Mouse (Mus musculus) cerebellum, adult 2 months (tissue): ENCODE measurements at regions not wholly inside any gene's neighbourhood (a gene's known extent, or its start where the extent isn't known, plus 50 kb on each side); places are given as distances from the start of the nearest gene placed in this dataset.

Experiments
- CTCF ChIP-seq: fragments of 200-500 bp; IDR thresholded peaks from 2 replicates; pipeline ENCODE4 v1.5.1; 2011; ENCODE audit warnings: low read depth, mild to moderate bottlenecking, control low read depth, low read length, moderate library complexity, borderline replicate concordance; ENCODE audit not compliant: insufficient read depth
- POLR2A ChIP-seq: fragments of 200-500 bp; IDR thresholded peaks from 2 replicates; pipeline ENCODE4 v1.6.1; 2011; ENCODE audit warnings: low read length, control low read depth, borderline replicate concordance; ENCODE audit not compliant: insufficient read depth

DNA sequence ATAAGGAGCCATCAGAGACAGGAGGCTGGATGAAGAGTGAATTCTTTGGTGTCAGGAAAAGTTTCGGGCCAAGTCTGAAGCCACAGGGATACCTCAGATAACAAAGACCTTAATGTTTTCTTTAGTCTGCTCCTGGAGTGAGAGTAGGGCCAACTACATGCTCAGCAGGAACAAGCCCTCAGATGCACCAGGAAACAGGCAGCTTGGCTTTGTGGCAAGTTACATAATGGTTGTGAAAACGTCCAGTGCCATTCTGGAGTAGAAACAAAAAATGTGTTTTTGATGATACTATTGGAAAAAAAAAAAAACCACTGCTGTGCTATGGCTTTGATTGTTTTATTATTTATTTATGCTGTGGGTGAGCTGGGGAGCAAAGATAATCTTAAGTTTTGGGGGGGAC lies 452.2 kb upstream of the Mon1b start:
- no peak for TF ChIP-seq CTCF
- no peak for TF ChIP-seq POLR2A
